Mouse (Mus musculus): ENCODE results near the gene Col19a1. TPM values are rescaled to one million over a fixed set of nuclear protein-coding genes. Genes with fewer than 3 reads are reported as not detected.

Col19a1 gene
- polyA plus RNA-seq, 1 experiment: 0.01 TPM

DNA sequence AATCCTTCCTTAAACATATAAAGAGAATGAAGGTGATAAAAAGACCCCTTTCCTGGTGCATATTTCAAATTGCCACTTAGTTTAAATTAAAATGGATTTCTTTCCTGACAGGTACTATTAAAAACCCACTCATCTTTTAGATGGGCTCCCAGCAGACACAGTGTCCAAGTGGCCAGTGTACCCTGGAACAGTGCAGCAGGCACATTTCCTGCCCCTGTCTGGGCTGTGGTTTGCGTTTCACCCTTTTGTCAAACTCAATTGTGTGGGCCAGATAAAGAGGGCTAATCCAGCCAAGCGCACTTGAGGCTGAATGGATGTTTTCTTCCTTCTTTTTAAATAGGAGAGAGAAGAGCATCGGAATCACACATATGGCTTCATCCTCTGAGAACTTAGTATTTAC is 320.2 kb downstream of the Col19a1 start:
- no peaks in the 10 kb centered on the region for H3K27me3 ChIP-seq (ENCODE audit: control insufficient read depth, insufficient read depth, insufficient read length)
- H3ac ChIP-seq (ENCODE audit: control insufficient read depth, insufficient read length): no peak overlapping the region
- no peak for TF ChIP-seq USF1 (IDR thresholded peaks at IDR 0.05; ENCODE audit: low read depth)
- TF ChIP-seq REST (IDR thresholded peaks at IDR 0.05; ENCODE audit: insufficient read depth, insufficient read length): no peak
- no peak for TF ChIP-seq MYOD1 (IDR thresholded peaks at IDR 0.05; ENCODE audit: control insufficient read depth in 1 of 3, insufficient read length in 2 of 3, low read depth in 2 of 3)
- TF ChIP-seq TCF12 (IDR thresholded peaks at IDR 0.05; ENCODE audit: insufficient read depth, poor library complexity, severe bottlenecking): no peak
- no peak for TF ChIP-seq E2F4 (IDR thresholded peaks at IDR 0.05; ENCODE audit: insufficient read depth)
- TF ChIP-seq CEBPB (IDR thresholded peaks at IDR 0.05; ENCODE audit: insufficient read depth, poor library complexity, severe bottlenecking): no peak
- no peak for TF ChIP-seq MAX (IDR thresholded peaks at IDR 0.05; ENCODE audit: low read depth)
- no peak overlapping the region for H3K4me2 ChIP-seq (ENCODE audit: low read depth)
- H3K4me3 ChIP-seq: no peak overlapping the region
- H3K79me2 ChIP-seq (ENCODE audit: control insufficient read depth, insufficient read depth): no peaks in the 10 kb centered on the region
- H3K36me3 ChIP-seq (ENCODE audit: control insufficient read depth, insufficient read depth): no peaks in the 10 kb centered on the region

DNA sequence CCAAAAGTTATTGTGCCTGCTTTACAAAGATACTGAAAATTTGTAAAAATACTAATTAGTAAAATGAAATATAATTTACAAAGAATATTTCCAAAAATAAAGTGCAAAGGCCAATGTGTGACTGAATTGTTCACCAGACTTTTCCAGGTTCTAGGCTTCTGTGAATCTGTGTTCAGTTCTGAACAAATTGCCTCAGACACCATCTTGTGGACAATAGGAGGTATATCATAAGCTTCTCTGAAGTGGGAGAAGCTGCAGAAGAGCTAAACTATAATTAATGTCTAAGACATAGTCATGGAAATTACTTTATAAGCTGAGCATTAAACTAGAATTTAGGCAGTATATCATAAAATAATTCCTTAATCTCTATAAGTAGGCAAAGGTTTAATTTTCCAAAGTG is 326.1 kb downstream of the Col19a1 start:
- no peaks in the 10 kb centered on the region for H3K36me3 ChIP-seq (ENCODE audit: control insufficient read depth, insufficient read depth)
- no peak overlapping the region for H3K4me3 ChIP-seq
- no peak overlapping the region for H3ac ChIP-seq (ENCODE audit: control insufficient read depth, insufficient read length)
- no peaks in the 10 kb centered on the region for H3K27me3 ChIP-seq (ENCODE audit: control insufficient read depth, insufficient read depth, insufficient read length)
- TF ChIP-seq MAX (IDR thresholded peaks at IDR 0.05; ENCODE audit: low read depth) (no peak), TCF3 (IDR thresholded peaks at IDR 0.05; ENCODE audit: insufficient read length, low read depth) (no peak), E2F4 (IDR thresholded peaks at IDR 0.05; ENCODE audit: insufficient read depth) (no peak), REST (IDR thresholded peaks at IDR 0.05; ENCODE audit: insufficient read depth, insufficient read length) (no peak), USF1 (IDR thresholded peaks at IDR 0.05; ENCODE audit: low read depth) (no peak), MYOG (IDR thresholded peaks at IDR 0.05; ENCODE audit: control insufficient read depth in 1 of 3, insufficient read depth in 1 of 3, insufficient read length in 2 of 3, low read depth in 2 of 3) (no peak), POLR2AphosphoS2 (IDR thresholded peaks at IDR 0.05; ENCODE audit: insufficient read length, low read depth) (no peak), TCF12 (IDR thresholded peaks at IDR 0.05; ENCODE audit: insufficient read depth, poor library complexity, severe bottlenecking) (no peak), CEBPB (IDR thresholded peaks at IDR 0.05; ENCODE audit: insufficient read depth, poor library complexity, severe bottlenecking) (no peak), SRF (IDR thresholded peaks at IDR 0.05; ENCODE audit: control insufficient read depth, insufficient read length, low read depth) (no peak), MYOD1 (IDR thresholded peaks at IDR 0.05; ENCODE audit: control insufficient read depth in 1 of 3, insufficient read length in 2 of 3, low read depth in 2 of 3) (no peak), POLR2A (IDR thresholded peaks at IDR 0.05; ENCODE audit: insufficient read length, low read depth) (no peak)
- no peaks in the 10 kb centered on the region for H3K79me2 ChIP-seq (ENCODE audit: control insufficient read depth, insufficient read depth)
- H3K4me2 ChIP-seq (ENCODE audit: low read depth): no peak overlapping the region

DNA sequence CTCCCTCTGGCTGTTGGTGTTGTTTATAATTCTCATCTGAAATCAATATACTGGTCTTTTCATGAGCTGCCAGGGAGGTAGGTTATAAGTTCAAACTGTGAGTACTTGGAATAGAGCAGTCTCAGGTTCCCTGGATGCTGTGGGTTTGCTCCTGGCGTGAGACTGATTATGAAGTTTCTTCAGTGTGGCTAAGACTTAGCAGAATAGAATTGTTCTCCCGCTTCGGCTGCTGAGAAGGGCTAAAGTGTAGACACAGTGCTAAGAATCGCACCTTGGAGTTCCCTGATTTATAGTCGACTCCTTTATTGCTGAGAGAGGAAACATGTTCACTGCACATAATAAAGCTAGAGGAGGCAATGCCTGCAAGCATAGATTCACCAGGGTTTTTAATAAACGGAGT is 327.9 kb downstream of the Col19a1 start:
- no peaks in the 10 kb centered on the region for H3K27me3 ChIP-seq (ENCODE audit: control insufficient read depth, insufficient read depth, insufficient read length)

DNA sequence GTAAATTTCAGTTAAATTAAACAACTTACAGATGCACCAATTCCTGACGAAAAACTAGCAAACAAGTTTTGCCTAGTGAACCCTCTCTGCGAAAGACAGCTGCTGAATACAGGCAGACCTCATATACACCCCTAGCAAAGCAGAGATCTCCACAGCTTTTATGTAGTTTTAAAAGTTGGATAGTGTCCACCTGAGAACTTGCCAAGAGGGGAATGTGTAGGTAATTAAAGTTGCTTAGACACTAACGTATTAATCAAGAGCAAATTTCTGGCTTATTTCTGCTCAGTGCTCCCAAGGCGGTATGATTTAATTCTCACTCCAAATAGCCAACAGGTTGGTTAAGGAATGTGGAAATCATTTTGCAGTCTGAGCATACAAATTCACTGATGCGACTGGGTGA is 329.3 kb downstream of the Col19a1 start:
- H3K36me3 ChIP-seq (ENCODE audit: control insufficient read depth, insufficient read depth): no peaks in the 10 kb centered on the region
- no peak for TF ChIP-seq E2F4 (IDR thresholded peaks at IDR 0.05; ENCODE audit: insufficient read depth)
- TF ChIP-seq USF1 (IDR thresholded peaks at IDR 0.05; ENCODE audit: low read depth): no peak
- TF ChIP-seq MAX (IDR thresholded peaks at IDR 0.05; ENCODE audit: low read depth): no peak
- TF ChIP-seq POLR2A (IDR thresholded peaks at IDR 0.05; ENCODE audit: insufficient read length, low read depth): no peak
- TF ChIP-seq SRF (IDR thresholded peaks at IDR 0.05; ENCODE audit: control insufficient read depth, insufficient read length, low read depth): no peak
- no peak for TF ChIP-seq CEBPB (IDR thresholded peaks at IDR 0.05; ENCODE audit: insufficient read depth, poor library complexity, severe bottlenecking)
- no peak for TF ChIP-seq REST (IDR thresholded peaks at IDR 0.05; ENCODE audit: insufficient read depth, insufficient read length)
- TF ChIP-seq TCF12 (IDR thresholded peaks at IDR 0.05; ENCODE audit: insufficient read depth, poor library complexity, severe bottlenecking): no peak
- TF ChIP-seq MYOG (IDR thresholded peaks at IDR 0.05; ENCODE audit: control insufficient read depth in 1 of 3, insufficient read depth in 1 of 3, insufficient read length in 2 of 3, low read depth in 2 of 3): no peak
- TF ChIP-seq POLR2AphosphoS2 (IDR thresholded peaks at IDR 0.05; ENCODE audit: insufficient read length, low read depth): no peak
- TF ChIP-seq MYOD1 (IDR thresholded peaks at IDR 0.05; ENCODE audit: control insufficient read depth in 1 of 3, insufficient read length in 2 of 3, low read depth in 2 of 3): no peak
- no peak for TF ChIP-seq TCF3 (IDR thresholded peaks at IDR 0.05; ENCODE audit: insufficient read length, low read depth)
- H3K27me3 ChIP-seq (ENCODE audit: control insufficient read depth, insufficient read depth, insufficient read length): no peaks in the 10 kb centered on the region
- H3K4me2 ChIP-seq (ENCODE audit: low read depth): no peak overlapping the region
- no peaks in the 10 kb centered on the region for H3K79me2 ChIP-seq (ENCODE audit: control insufficient read depth, insufficient read depth)
- H3K4me3 ChIP-seq: no peak overlapping the region
- no peak overlapping the region for H3ac ChIP-seq (ENCODE audit: control insufficient read depth, insufficient read length)

More for the DNA sequence above, 327.9 kb downstream of the Col19a1 start:
- Histone ChIP-seq H3K79me2 (ENCODE audit: control insufficient read depth, insufficient read depth) (no peaks in the 10 kb centered on the region), H3K36me3 (ENCODE audit: control insufficient read depth, insufficient read depth) (no peaks in the 10 kb centered on the region), H3K4me2 (ENCODE audit: low read depth) (no peak overlapping the region), H3ac (ENCODE audit: control insufficient read depth, insufficient read length) (no peak overlapping the region), H3K4me3 (no peak overlapping the region)
- TF ChIP-seq MAX (IDR thresholded peaks at IDR 0.05; ENCODE audit: low read depth) (no peak), CEBPB (IDR thresholded peaks at IDR 0.05; ENCODE audit: insufficient read depth, poor library complexity, severe bottlenecking) (no peak), POLR2A (IDR thresholded peaks at IDR 0.05; ENCODE audit: insufficient read length, low read depth) (no peak), TCF3 (IDR thresholded peaks at IDR 0.05; ENCODE audit: insufficient read length, low read depth) (no peak), SRF (IDR thresholded peaks at IDR 0.05; ENCODE audit: control insufficient read depth, insufficient read length, low read depth) (no peak), REST (IDR thresholded peaks at IDR 0.05; ENCODE audit: insufficient read depth, insufficient read length) (no peak), TCF12 (IDR thresholded peaks at IDR 0.05; ENCODE audit: insufficient read depth, poor library complexity, severe bottlenecking) (no peak), MYOD1 (IDR thresholded peaks at IDR 0.05; ENCODE audit: control insufficient read depth in 1 of 3, insufficient read length in 2 of 3, low read depth in 2 of 3) (no peak), E2F4 (IDR thresholded peaks at IDR 0.05; ENCODE audit: insufficient read depth) (no peak)

DNA sequence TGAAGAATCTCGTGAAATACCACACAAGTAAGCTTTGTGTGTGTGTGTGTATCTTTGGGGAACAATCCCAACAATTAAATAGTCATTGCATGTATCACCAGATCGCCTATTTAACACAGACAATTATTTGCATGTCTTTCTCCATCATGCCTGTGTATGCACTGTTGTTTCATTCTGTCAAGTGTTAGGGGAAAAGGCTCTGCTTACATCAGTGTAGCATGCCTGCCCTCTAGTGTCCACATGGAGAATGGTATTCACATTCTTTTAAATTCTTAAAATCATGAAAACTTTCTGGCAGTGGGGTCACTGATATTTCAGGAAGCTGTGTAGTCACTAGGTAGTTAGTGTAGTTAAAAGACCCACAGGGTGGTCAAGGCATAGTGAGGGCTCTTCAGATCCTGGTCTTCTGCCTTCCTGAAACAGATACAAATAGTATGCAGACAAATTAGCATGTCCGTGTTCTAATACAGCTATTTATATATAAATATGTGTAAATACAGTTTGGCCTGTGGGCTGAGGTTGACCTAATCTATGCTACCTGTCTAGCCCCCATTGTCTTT is 338.1 kb downstream of the Col19a1 start:
- no peak overlapping the region for H3K4me2 ChIP-seq (ENCODE audit: low read depth)
- TF ChIP-seq POLR2A (IDR thresholded peaks at IDR 0.05; ENCODE audit: insufficient read length, low read depth): no peak
- TF ChIP-seq SRF (IDR thresholded peaks at IDR 0.05; ENCODE audit: control insufficient read depth, insufficient read length, low read depth): no peak
- no peak for TF ChIP-seq MYOG (IDR thresholded peaks at IDR 0.05; ENCODE audit: control insufficient read depth in 1 of 3, insufficient read depth in 1 of 3, insufficient read length in 2 of 3, low read depth in 2 of 3)
- TF ChIP-seq USF1 (IDR thresholded peaks at IDR 0.05; ENCODE audit: low read depth): no peak
- TF ChIP-seq CEBPB (IDR thresholded peaks at IDR 0.05; ENCODE audit: insufficient read depth, poor library complexity, severe bottlenecking): no peak
- no peak for TF ChIP-seq MYOD1 (IDR thresholded peaks at IDR 0.05; ENCODE audit: control insufficient read depth in 1 of 3, insufficient read length in 2 of 3, low read depth in 2 of 3)
- no peak for TF ChIP-seq TCF3 (IDR thresholded peaks at IDR 0.05; ENCODE audit: insufficient read length, low read depth)
- TF ChIP-seq MAX (IDR thresholded peaks at IDR 0.05; ENCODE audit: low read depth): no peak
- H3K27me3 ChIP-seq (ENCODE audit: control insufficient read depth, insufficient read depth, insufficient read length): no peaks in the 10 kb centered on the region
- no peak overlapping the region for H3K4me3 ChIP-seq
- no peaks in the 10 kb centered on the region for H3K79me2 ChIP-seq (ENCODE audit: control insufficient read depth, insufficient read depth)
- no peaks in the 10 kb centered on the region for H3K36me3 ChIP-seq (ENCODE audit: control insufficient read depth, insufficient read depth)
- H3ac ChIP-seq (ENCODE audit: control insufficient read depth, insufficient read length): no peak overlapping the region
